Mouse (Mus musculus) CH12.LX (cell line): ENCODE data around the gene Zc3hav1.

Experiments used
- BHLHE40 ChIP-seq: IDR thresholded peaks from 2 replicates; pipeline ENCODE4 v1.6.1; 2011; ENCODE audit warnings: mild to moderate bottlenecking, low read depth, low read length, improper control_type of control experiment
- EP300 ChIP-seq: IDR thresholded peaks from 2 replicates; pipeline ENCODE4 v1.6.1; 2011; ENCODE audit warnings: low read length, improper control_type of control experiment
- ZNF384 ChIP-seq: IDR thresholded peaks from 2 replicates; pipeline ENCODE4 v1.6.1; 2012; ENCODE audit warnings: low read depth, low read length, improper control_type of control experiment, inconsistent platforms

GRCm38 (mm10) chr6:38351930-38352329 lies 2.5 kb downstream of the Zc3hav1 start:
- no peak for TF ChIP-seq EP300
- no peak for TF ChIP-seq BHLHE40
- no peak for TF ChIP-seq ZNF384
